Mouse (Mus musculus) cerebral cortex, adult 2 months (tissue): ENCODE results near the gene Prr15l.

Source experiments
- WGBS: fragments of 180-500 bp; shearing (Covaris S2); methylation state at CpG from one replicate; pipeline ENCODE4 v1.1.7; 2018; 5-methylcytosine and 5-hydroxymethylcytosine counted together

Prr15l gene

DNA sequence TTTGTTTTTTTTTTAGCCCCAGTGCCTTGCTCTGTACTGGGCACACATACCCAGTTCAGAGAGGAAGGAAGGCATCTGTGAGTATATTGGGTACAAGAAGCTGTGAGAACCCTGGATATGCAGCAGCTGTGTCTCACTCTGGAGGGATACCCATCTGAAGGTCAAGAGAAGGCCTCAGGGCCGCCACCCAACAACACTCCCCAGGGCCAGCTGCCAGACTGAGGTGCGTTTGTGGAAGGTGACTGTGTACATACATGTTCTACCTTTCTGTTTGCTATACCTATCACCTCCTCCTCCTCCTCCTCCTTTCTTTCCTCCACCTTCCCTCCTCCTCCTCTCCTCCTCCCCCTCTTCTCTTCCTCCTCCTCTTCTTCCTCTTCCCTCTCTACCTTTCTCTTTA lies at the start of gene Prr15l:
Gene Prr15l, plus strand, starts transcription at position 17 of the 400 bp plus-strand sequence.
- WGBS, result 82% methylated on average over 2 of the region's 2 CpGs

DNA sequence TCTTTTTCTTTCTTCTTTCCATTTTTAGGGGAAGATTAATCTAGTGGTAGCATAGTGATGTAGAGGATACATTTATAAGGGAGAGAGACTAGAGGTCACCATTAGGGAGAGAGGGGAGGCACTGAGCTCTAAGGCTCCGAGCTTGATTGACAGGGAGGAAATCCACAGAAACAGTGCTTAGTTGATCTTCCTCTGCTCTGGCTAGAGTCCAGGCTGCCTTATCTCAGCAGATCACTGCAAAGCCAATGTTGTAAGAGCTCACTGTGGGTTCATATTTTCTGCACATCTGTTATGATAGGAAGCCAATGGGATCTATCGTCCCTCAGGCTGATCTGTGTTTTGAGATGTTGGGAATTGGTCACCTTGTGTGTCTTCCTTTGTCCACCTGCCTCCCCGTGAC lies 49.2 kb upstream of the Prr15l start:
- 78% methylated on average over 3 of the region's 3 CpGs for WGBS

DNA sequence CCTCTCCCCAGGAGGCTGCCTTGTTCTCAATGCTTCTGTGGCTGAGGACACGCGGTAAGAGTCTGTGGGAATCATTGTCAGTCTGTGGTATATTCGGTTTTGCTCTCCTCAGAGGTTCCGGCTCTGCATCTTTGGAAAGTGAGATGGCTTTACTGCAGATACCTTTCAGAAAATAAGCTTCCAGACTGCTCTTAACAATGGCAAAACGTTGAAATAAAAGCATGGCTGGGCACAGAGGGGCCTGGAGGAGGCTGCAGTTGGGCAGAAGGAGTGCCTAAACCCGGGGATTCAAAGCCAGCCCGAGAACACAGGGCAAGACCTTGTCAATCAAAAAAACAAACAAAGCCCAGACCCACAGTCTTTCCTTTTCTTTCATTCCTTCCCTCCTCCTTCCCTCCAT lies 48.5 kb upstream of the Prr15l start:
- 60% methylated on average over 7 of the region's 7 CpGs for WGBS

DNA sequence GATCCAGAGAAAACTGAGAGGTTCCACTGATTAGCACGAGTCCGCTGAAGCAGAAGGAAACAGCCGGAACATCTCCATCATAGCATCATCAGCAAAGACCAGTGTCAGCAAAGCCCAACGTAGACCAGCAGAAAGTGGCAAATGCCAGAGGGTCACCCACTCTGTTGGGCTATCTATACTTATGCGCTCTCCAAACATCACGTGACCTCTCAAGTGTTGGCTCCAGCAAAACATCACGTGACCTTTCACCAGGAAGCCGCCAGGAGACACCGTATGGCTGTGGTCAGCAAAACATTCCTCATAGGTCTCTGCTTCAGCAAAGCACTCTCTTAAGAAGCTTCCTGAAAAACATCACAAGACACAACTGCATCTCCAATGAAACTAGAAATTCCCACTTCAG lies 47.6 kb upstream of the Prr15l start:
- WGBS, result 82% methylated on average over 9 of the region's 9 CpGs

DNA sequence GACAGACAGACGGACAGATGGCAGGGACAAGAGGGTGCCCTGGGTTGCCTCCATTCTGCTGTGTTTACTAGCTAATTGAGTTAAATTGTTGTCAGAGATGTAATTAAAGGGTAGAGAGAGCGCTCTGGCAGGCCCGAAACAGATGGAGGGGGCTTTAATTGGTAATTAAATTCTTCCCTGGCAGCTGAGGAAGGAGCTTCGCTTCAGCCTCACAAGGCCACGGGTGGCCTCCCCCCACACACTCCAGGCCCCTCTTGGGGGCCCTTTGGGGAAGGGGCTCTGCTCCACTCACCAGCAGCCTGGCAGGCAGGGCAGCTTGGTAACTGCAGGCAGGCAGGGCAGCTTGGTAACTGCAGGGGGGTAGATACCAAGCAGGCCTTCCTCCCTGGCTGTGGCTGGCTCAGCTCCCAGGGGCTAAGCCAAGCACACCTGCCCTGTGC lies 42.0 kb upstream of the Prr15l start:
- WGBS, result 69% methylated on average over 5 of the region's 5 CpGs

DNA sequence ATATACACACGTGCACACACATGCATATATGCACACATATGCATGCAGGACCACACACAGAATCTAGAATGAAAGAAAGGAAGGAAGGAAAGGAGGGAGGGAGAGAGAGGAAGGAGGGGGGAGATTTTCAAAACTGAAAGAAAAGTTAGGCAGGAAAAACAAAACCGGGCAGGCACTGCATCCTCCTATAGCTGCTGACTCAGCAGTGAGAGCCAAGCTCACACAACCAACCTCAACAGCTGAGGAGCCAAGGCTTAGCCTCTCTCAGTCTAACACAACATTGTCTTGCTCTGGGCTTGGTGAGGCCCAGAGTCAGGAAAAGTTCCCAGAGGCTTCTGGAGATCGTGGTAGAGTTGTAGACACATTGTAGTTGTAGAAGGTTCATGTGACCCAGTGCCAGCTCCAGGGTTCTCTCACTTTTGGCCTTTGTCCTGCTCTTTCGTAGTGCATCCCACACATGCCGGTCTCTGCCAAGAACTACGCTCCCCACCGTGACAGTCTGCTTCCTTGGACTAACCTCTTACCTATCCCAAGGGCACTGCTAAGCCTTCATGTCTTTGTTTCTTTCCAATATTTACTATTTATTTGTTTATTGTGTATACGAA lies 40.9 kb upstream of the Prr15l start:
- 71% methylated on average over 8 of the region's 8 CpGs for WGBS

DNA sequence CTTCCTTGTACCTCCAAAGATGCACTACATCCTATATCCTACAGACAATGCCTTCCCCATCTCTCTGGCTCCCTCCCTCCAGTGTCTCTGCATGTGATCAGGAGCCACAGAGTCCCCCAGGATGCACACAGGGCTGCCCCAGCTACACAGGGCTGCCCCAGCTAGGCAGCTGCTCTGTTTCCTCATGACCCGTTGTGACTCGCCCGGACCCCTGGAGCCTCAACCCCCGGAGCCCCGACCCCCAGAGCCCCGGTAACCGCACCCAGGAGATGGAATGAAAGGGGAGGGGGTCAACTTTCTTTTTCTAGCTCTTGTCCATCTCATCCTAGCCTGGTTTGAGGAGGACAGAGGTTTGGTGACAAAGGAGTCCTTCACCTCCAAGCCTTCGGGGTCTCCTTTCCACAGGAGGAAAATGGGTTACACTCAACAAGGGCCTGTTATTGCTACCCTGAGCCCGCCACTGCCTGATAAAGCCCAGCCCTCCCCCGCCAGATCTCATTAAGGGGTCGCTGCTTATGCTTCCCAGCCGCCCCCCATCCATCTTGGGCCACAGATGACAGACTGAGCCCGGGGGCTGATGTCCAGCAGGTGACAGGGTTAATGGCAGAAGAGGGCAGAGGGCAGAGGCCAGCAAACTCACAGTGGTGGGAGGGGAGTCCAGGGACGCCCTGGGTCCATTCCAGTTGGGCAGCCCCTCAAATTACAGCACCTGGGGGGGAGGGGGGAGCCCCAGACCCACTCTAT lies 35.9 kb upstream of the Prr15l start:
- WGBS, result 83% methylated on average over 14 of the region's 14 CpGs

DNA sequence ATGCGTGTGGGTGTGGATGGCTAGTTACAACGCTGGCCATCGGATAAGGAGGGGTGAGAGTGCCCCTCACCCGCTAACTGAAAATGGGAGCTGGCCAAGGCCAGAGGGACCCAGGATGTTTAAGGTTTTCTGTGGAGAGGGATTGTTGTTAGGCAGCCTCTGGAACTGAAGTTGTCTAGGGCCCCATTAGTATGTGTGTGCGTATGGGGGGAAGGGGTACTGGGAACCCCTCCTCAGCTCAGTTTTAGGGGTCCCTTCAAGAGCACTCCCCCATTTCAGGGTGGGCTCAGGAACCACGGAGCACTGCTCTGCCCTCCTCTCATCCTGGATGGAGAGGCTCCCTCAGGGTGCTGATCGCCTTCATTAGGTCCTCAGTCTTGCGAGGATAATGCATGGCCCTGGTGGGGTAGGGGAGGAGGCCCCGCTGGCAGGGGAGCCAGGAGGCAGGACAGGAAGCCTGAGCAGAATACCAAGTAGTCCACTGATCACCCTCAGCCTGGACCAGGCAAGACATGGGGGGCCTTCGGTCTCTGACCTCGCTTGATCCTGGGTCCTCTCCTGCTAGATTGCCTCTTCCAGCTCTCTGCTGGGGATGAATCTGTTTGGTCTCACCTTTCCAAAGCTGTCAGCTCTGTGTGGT lies 34.6 kb upstream of the Prr15l start:
- 48% methylated on average over 11 of the region's 11 CpGs for WGBS

DNA sequence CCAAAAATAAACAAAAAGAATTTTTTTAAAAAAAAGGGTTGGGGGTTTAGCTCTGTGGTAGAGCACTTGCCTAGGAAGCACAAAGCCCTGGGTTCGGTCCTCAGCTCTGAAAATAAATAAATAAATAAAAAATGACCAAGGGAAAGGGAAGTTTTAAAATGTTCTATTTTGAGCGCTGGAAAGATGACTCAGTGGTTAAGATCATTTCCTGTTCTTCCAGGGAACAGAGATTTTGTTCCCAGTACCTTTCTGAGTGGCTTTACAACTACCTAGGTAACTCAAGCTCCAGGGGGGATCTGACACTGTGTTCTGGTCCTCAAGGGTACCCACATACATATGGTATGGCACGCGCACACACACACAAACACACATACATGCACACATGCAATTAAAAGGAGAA lies 32.0 kb upstream of the Prr15l start:
- 83% methylated on average over 4 of the region's 4 CpGs for WGBS

DNA sequence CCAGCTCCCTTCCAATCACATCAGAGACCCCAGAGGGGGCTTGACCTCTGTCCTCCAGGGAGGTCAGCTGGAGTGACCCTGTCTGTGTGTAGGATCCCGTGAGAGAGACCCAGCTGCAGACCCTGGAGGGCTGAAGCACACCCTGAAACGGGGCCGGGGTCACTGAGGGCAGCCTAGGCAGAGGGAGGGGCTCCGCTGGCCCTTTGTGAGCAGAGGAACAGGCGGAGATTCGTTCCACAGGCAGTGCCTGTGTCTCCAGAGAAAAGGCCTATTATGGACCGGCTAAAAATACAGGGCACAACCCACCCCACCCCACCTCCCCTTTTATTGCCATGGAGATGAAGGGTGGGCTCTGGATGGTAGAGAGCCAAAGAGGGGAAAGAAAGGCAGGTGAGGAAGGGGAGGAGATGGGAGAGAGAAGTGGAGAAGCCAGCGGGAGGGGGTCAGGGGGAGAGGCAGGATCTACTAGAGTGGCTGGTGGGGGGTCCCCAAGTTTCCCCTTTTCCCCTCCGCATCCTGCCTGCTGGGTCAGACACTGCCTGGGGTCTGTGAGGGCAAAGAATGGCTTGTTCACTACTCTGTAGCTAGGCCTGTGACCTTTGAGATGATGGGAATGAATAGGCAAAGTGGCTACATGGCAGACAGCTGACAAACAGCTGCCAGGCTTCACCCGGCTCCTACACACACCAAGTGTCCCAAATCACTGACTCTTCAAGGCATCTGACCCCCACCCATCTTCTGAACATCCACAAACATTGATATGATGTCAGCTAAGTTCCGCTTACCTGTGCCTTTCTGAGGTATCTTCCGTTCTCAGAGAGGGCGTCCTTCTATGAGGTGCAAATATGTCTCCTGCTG lies 28.2 kb upstream of the Prr15l start:
- WGBS, result 63% methylated on average over 13 of the region's 13 CpGs

DNA sequence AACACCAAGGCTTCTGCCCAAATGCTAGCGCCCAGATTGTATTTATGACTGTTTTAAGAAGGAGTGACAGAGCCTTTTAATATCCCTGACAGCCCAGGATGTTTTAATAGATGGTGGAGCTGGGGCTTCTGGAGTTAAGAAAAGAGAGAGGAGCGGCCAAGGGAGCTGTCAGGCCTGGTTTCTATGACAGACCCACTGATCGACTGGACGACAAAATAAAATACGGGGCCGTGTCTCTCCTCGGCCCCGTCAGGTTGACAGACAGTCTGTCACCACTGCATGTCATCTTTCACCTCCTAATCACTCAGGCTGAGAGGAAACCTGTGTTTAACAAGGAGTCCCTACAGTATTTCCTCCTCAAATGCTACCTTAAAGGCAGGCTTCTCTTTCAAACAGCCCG lies 26.6 kb upstream of the Prr15l start:
- 82% methylated on average over 9 of the region's 9 CpGs for WGBS

DNA sequence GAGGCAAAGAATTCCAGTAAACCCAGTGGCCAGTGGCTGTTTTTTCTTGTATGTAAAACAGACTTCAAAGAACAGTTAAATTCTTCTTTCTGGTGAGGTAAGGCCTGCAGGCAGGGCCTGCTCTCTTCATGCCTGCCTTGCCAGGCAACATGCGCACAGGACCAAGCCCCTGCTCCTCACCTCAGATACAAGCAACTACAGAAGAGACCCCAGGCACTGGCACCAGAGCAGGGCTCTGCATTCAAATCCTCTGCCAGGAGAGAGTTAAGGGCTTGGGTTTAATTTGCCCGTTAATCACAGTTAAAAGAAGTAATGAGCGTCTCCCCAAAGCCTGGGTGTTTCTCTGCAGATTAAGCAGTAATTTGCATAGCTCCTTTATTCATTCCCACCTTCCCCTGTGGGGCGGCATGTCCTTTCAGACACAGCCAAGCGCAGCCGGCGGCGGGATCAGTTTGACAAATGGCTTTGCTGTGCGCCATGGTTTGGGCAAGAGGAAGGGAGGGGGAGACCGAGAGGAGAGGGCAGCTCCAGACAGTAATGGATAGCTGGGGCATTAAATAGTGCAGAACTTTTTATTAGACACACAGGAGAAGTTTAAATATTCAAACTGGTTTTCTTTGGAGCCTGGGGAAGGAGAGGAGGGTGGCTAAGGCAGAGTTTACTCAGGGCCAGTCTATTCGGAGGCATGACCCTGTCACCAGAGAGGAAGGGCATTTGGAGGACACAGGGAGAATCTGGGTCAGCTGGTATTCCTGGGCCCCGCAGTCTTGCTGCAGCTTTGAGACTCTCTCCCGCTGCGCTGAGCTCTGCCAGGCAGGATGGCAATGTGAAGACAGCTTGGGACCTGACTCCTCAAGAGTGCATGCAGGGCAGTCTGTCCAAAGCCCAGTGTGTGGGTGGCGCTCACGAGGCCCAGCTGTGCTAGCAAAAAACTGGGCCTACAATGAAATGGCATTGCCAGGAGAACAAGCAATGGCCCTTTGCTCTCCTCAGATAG lies 25.0 kb upstream of the Prr15l start:
- WGBS, result 62% methylated on average over 16 of the region's 16 CpGs

DNA sequence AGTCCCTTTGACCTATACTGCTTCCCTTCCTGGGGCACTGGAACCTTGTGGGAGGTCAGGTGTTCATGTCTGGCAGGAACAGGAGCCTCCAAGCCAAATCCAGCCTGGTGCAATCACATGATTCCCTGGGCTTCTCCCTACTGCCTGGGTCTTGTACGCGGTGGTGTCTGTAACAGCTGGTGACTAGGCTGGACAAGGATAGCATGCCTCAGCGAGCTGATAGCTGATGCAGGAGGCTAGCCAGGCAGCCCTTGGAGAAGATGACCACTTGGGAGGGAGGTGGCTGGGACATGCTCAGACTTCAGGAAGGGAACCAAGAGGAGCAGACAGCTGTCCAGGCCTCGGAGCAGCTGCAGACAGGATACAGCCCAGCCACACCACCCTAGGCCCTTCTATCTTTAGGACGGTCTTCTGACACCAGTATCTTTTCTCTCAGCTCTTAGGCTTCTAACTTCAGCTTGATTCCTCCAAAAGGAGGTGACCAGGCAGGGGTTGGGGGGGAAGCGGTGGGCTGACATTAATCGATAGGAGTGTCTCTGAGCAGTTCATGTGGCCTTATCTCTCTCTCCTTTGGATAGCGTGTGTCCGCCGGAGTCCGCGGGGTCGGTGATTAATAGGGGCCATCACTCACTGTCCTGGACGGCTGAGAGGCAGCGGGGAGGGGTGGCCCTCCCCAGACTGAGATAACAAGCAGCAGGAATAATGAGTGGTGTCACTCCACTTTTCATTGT lies 21.3 kb upstream of the Prr15l start:
- 84% methylated on average over 15 of the region's 15 CpGs for WGBS

DNA sequence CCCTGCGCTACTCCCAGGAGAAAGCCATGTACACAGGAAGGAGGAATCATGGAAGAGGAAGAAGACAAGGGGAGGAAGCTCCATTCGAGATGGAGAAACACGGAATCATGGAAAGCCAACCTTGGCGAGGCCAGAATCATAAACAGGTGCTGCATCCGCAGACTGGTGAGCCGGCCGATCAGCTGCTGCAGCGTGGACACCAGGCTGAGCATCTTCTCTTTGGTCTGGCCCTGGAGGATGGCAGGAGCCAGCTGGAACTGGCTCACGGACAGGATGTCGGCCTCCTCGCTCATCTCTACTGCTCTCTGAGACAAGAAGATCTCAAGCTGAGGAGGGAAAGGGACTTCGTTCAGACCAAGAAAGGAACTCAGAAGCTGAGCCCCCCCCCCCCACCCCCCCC lies 19.3 kb upstream of the Prr15l start:
- 97% methylated on average over 12 of the region's 12 CpGs for WGBS

DNA sequence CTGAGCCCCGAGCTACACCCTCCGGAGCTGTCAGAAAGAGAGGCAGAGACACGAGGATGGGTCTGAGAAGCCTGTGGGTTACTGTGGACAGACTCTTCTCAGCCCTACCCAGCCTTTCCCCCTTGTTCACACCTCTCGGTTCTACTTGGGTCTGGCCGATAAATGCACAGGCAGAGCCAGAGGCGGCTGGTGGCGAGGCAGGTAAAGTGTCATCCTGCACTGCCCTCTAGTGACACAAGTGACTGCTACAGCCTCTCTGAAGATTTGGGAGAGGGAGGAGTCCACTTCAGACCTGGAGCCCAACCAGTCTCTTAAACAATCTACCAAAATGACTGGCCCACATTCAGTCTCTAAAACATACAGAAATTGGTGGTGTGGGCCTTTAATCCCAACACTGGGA lies 17.9 kb upstream of the Prr15l start:
- 23% methylated on average over 7 of the region's 7 CpGs for WGBS

DNA sequence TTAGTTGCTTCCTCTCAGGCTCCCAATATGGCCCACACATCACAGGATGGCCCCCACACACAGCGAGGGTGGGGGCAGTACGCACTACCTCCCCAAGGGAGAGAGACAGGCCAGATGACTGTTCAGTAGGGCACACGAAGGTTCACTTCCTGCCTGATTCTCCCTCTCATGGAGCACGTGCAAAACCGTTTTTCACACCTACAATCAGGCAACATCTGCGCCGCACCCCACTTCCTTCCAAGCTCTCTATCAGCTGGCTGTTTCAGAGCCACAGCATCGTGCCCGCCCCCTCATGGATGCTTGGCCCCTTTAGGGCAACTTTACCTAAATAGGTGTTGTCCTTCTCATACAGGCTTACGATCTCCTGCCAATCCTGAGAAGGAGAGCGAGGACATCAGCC lies 15.2 kb upstream of the Prr15l start:
- WGBS, result 76% methylated on average over 11 of the region's 11 CpGs

DNA sequence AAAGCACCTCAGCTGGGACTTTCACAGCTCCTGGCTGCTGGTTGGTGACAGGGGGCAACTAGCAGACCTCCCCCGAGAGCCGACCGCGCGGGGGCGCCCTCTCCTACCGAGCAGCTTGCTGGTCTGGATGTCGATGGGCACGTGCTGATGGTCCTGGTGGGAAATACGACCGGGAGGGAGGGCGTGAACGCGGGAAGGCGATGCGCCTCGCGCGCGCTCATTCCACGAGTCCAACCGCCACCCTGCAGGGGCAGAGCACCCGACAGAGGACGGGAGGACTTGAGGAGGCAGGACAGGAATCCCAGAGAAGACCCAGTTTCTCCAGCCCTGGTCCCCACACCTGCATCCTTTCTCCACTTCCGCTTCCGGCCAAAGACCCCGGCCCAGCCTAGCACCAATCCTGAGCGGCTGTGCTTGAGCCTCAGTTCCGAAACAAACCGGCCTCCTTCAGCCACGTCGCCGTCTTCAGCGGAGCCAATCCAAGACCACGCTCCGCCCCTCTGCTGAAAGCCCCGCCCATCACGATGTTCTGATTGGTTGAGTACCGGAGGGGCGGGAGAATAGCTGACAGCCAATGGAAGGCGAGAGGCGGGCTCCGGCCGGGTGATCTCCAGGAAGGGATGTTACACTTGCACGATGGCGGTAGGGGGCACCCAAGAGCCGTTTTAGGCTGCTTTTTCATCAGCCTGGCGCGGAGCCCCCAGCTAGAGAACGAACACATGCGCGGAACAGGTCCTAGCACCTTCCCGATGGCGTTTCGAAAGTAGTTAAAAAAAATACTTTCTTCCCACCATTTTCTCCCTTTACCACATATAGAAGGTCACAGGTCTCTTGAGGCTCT lies 11.6 kb upstream of the Prr15l start, which contains the start of gene Cdk5rap3:
Gene Cdk5rap3, minus strand, starts transcription at position 453 of the 841 bp plus-strand sequence.
- under 1% methylated on average over 55 of the region's 55 CpGs for WGBS

DNA sequence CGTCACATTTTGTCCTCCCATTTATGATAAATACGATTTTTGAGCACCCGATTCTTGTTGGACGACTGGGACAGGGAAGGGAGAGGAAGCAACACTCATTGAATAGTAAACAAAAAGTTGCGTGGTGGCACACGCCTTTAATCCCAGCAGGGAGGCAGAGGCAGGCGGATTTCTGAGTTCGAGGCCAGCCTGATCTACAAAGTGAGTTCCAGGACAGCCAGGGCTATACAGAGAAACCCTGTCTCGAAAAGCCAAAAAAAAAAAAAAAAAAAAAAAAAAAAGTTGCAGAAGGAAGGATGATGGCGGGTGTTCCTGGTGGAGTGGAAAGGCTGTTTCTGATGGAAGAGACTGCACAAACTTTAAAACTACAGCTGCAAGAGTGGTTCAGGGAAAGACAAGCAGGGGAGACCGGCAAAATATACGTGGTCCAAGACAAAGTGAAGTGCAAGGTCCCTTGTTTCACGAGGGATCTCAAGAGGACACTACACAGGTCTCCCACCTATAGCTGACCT lies 11.0 kb upstream of the Prr15l start:
- WGBS, result 25% methylated on average over 13 of the region's 13 CpGs

DNA sequence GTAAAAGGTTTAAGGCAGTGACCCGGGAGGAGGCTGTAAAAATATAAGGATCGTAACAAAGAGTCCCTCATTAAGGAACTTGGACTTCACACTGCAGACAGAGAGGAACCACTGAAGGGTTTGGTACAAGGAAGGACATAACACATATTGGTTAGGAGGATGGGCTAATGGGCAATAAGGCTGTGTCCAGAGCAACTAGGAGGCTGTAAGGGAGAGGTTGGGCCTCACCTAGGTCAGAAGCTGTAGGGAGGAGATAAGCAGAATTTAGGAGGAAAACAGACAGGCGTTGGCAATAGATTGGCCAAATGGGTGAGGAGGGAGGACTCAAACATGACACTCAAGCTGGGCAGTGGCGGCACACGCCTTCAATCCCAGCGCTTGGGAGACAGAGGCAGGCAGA lies 10.5 kb upstream of the Prr15l start:
- WGBS, result 93% methylated on average over 6 of the region's 6 CpGs
